Mouse (Mus musculus) megakaryocyte-erythroid progenitor cell, adult 5-6 weeks (primary cell): ENCODE measurements at regions not wholly inside any gene's neighbourhood (a gene's known extent, or its start where the extent isn't known, plus 50 kb on each side); places are given as distances from the start of the nearest gene placed in this dataset.

ENCODE experiments used
- ATAC-seq: replicated peaks from 2 replicates; pipeline ENCODE4 v1.8.0; 2016; ENCODE audit warnings: mild to moderate bottlenecking, inconsistent platforms; ENCODE audit not compliant: severe bottlenecking, poor library complexity, low FRiP score, low TSS enrichment

DNA sequence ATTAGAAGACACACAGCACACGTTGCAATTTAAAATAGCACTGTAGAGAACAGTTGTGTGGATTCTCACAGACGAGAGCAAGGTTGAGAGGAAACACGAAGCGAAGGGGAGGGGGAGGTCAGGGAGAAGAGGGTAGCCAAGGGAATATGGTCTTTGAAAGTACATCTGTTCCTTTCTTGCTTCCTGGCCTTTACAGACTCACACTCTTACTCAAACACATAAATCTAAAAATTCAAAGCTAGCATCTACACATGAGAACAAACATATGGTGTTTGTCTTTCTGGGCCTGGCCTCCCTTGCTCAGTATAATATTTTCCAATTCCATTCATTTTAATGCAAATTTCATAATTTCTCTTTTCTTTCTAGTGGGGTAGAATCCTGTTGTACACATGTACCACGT lies 124.0 kb upstream of the Arrdc4 start:
- no peak for ATAC-seq

DNA sequence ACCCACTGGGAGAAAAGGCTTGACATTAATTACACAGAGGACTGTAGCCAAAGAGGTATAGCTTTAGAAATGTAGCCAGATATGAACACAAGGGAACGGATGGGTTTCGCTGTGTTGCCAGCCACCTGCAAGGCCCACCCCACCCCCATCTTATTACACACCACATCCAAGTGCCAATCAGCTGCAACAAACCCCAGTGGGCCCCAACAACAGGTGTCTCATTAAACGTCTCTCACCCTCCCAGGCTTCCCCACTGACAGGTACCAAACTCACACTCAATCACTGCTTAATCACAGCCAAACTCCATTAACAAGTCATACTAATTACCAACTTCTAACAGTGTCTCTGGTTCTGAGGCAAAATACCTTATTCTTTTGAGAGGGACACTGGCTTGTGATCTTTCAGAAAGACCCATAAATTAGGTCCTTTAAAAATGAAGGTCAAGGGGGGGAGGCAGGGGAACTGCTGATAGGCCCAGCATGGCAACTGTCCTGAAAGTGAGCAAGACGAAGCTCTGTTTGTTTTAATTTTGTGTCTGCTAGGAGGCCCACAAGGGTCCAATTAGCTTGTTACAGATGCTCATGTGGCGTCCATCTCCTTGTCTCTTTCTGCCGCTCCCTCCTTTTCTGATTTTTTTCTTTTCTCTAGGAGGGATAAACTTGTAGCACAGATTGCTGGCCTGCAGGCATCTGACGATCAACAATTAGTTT lies 115.4 kb upstream of the Arrdc4 start:
- ATAC-seq: no peak

DNA sequence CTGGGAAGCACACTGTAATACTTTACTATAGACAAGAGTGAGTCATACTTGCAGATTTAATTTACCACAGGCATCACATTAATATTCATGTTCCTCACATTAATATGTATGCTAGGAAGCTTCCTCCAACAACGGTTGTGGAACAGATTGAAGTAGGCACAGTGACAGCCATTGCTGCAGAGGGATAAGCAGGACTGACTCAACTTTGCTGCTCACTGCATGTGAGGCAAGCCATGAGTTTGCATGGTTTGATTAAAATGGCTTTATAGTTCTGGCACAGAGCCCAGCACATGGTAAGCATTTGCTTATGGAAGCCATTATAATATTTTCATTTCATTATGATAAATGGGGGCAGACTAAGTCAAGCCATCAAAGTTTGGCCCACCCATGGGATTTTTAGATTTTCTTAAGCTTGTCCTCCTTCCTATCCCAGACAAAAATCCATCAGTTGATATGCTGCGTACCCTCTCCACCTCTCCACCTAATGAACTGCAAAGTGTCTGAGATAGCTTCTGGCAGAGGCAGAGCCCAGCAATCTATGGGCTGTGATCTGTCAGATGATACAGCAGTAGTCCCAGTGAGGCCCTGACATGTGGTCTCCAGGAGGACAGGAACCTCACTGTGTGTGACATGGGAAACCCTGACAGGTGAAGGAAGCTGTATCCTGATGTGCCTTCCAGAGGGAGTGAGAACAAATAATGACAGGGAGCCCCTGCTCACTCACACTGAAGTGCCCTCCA lies 109.6 kb upstream of the Arrdc4 start:
- ATAC-seq: no peak

DNA sequence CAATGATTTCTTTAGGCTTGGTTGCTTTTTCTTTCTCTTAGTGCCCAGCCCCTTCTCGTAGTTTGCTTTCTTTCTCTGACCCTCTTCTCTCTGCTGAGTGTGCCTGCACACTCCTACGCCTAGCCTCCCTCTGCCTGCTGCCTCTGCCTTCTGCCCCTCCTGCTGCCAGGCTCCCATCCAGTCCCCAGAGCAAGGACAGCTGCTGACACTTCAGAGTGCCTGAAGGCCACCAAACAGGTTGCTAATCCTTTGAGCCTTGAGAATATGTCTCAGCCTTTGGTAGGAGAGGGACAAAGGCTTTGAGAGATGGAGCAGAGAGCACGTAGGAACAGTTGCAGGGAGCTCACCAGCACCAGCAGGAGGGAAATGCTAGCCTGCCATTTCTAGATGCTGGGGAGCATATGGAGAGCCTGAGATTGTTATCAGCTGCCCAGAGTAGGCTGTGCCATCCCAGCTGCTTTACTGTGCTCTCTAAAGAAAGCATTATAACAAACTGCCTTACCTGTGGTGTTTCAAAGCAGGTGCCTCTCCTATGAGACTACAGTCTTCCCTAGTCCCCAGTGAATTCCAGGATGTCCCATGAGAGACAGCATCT lies 103.0 kb upstream of the Arrdc4 start:
- no peak for ATAC-seq

DNA sequence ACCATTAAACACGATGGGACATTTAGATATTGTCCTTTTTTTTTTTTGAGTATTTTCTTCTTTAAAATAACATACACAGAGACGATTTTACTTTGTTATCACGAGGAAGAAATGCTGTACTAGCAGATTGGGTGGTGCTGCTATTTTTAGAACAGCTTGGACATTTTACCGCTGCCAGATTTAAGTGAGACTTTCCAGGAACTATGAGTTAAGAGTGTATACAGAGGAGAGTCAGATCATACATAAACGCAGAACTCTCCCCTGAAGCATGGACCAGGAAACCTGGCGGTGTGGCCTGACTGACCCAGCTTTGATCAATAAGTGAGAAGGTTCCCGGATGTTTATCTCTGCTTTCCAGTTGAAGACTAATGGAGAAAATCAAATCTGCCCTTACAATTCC lies 95.6 kb upstream of the Arrdc4 start:
- ATAC-seq: no peak

DNA sequence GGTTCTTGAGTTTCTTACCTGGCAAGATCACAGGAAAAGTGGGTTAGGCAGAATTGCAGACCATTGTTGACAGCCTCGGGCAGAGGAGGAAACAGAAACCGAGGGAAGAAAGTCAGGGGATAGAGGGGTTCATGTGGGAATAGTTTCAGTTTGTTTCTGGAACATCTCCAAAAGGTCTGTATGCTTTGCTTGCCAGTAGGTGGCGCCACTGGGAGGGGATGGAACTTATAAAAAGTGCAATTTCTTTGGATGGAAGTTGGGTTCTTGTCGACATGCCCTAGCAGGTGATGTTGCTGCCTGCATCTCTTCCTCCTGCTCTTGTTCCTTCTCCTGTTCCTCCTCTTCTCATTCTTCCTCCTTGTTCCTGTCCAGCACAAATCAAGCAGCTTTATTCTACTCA lies 94.3 kb upstream of the Arrdc4 start:
- ATAC-seq: no peak

DNA sequence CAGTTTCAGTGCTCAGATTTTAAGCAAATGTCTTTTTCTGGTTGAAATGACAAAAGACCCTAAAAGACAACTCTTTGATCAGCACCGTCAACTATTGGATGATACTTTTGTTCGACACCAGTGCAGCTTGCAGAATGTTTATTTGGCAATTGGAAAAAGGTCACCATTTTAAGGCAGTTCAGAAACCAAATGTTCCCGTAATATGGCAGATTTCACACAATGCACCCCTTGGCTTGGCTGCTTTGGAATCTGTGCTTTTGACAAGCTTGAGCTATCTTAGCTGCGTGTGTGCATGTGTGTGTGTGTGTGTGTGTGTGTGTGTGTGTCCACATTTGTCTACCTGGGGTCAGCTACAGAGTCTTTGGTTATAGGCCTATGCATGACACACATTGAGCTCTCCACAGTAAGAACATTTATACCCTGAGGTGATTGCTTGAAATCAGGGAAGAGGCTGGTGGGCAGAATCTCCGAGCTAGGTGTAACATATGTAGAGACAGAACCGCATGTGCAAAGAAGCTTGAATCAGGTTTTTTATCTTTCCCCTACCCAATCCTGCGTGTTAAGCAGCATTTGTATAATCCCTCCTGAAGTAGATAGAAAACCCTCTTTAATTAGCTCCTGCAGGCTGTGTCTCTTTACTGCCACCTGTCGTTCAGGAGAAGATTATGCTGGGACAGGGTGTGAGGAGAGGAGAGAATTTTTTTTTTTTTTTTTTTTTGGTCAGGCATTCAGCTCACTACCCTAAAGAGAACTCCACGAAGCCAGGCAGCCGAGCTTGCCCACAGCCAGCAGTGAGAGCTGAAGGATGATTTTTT lies 85.1 kb upstream of the Arrdc4 start:
- peak; percentile 67; the same call in 1 of the 2 replicates for ATAC-seq

DNA sequence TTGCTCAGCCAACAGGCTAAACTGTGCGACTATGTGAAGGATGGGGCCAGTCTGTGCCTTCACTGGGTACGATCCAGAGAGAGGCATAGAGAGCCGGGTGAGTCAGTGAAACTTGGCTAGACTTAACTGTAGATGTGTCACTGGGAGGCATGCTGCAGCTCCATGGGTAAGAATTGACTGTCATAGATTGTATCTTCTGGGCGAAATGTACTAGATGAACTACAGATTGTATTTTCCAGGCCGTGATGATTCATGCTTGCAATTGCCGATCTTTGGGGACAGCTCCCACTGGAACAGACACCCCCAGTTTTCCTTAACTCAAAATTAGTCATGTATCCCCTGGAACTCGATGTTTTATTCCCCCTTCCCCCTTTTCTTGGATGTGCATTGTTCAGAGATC lies 84.5 kb upstream of the Arrdc4 start:
- ATAC-seq: no peak

DNA sequence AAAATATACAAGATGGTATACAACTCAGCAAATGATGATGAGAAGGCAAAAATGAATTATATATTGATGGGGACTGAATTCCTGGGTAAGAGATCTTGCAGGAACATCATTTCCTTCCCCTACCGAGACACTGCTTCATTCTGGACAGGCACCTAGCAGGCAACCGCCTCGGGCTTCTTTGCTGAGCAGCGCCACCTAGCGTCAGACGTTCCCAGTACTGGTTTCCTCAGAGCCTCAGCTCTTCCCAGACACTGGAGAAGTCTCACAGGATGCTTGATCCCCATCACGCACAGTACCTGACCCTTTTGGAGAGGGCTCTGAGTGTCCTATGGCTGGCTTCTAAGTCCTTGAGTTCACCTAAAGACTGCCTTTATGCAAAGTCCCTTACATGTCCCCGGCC lies 80.8 kb upstream of the Arrdc4 start:
- ATAC-seq: peak; percentile 80

DNA sequence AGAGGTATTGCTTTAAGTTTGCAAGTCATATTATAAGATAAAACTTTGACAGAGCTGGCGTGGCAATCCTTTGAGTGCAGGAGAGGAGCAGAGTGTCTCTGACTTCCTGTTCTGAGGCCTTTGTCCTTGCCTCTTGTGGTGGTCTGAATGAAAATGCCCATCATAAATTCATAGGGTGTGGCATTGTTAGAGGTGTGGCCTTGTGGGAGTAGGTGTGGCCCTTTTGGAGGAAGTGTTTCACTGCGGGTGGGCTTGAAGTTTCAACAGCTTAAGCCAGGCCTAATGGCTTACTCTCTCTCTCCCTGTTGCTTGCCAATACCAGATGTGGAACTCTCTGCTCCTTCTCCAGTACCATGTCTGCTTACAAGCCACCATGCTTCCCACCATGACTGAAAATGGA lies 75.4 kb upstream of the Arrdc4 start:
- ATAC-seq: no peak

DNA sequence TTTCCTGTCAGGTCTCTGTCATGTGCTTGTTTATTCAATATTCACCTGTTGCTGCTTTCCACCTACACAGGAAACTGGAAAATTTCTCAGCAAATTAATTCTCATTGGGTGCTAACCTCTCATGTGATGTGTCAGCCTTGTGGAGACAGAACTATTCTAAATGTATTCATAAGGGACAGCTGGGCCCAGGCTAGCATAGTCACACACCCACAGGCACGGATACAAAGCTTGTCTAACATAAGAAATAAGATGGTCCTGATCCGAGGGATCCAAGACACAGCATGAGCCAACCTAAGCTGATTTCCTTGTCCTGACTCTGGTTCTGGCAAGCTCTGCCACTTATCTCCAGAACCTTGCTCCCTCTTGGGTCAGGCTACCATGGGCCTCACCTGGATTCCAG lies 74.6 kb upstream of the Arrdc4 start:
- ATAC-seq: no peak

DNA sequence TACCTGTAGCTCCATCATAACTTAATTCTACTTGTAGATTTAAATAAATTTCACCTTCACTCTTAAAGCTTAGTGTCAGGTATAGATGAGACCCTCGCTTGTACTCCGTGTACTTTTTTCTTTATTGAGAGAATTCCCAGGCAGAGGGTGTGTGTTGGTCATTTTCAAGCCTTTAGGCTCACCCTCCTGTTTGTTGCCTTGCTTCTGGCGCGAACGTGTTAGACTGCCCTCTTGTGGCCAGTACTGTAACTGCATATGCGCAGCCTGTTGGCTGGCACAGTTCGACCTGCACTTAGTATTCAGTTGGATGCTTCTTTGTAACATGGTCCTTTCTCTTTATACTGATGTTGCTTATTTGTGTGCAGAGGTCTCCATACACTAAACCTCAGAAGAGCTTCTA lies 74.1 kb upstream of the Arrdc4 start:
- ATAC-seq: peak; percentile 78

DNA sequence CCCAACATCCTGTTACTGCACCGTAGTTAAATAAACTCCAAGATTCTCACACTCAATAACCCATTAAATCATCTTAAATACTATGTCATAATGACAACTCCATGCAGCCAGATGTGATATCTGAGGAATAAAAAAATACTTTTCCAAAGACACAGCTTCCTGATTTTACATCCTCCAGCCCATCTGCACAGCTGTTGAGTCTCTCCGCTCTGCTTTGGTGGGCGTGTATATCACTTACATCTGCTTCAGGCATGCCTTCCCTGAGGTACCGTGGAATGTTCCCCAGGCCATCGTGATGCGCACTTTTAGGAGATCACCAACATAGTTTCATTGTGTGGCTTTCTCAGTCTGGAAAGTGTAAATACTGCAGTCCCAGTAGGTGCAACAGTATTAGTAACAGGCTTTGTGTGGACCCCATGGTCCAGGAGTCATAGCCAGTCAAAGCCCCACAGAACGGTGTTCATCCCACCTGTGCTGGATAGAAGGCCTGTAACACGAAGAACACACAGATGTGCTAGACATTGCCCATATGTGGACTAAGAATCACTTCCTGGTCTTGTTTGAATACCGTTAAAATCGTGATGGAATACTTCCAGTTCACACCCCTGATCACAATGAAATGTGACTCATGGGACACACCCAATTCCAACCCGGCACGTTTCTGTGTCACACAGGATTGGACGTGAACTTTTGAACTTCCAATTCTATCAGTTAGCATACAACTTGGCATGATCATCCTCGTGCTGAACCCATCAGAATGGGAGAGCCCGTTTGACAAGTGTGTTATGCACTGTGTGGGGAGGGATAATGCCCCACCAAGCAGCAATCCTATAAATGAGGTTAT lies 66.0 kb upstream of the Arrdc4 start:
- ATAC-seq: no peak

DNA sequence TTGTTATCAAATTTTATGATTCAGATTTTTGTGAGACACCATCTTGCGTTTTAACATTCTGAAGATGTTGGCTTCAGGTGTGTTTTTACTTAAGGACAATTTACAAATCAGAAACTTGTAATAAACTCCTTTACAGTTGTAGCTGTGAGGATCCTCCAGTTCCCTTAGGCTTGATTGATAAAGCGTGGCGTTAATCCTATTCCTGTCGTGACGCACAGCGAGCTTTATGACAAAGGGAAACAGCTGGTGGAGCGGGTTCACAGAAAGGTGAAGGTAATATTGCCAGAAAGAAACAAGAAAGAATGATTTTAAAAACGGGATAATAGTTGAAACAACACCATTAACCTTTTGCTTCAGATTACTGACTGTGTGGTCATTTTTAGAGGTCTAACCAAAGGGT lies 60.7 kb upstream of the Arrdc4 start:
- no peak for ATAC-seq
